Mouse (Mus musculus) heart, postnatal 0 days (tissue): Measurements from ENCODE around the gene Pcdh9. TPM values are rescaled to one million over a fixed set of nuclear protein-coding genes. Genes with fewer than 3 reads are reported as not detected.

ENCODE experiments used
- ATAC-seq: fragments of 200-750 bp; cut with Nextera tagmentation; 2 replicates; pipeline ENCODE4 v1.8.0; 2017; ENCODE audit warnings: low read depth, moderate number of reproducible peaks, moderate library complexity; ENCODE audit not compliant: insufficient read depth
- DNase-seq: peaks from one replicate; pipeline ENCODE4 v3.0.0-alpha.2; 2016; ENCODE audit warnings: low spot score
- H3K27ac ChIP-seq: fragments of 300-500 bp; sonication (generic); 2 replicates; pipeline ENCODE4 v1.5.1; 2014; ENCODE audit warnings: low read depth, mild to moderate bottlenecking
- H3K27me3 ChIP-seq: fragments of 300-500 bp; sonication (generic); 2 replicates; pipeline ENCODE4 v1.6.1; 2014; ENCODE audit warnings: low read length, mixed read lengths; ENCODE audit not compliant: control insufficient read depth, insufficient read depth
- H3K36me3 ChIP-seq: fragments of 300-500 bp; sonication (generic); replicated peaks from 2 replicates; pipeline ENCODE4 v1.6.1; 2014; ENCODE audit warnings: low read length, mixed read lengths; ENCODE audit not compliant: control insufficient read depth, insufficient read depth
- H3K4me1 ChIP-seq: fragments of 300-500 bp; sonication (generic); 2 replicates; pipeline ENCODE4 v1.6.1; 2014; ENCODE audit warnings: antibody characterized with exemption; ENCODE audit not compliant: control insufficient read depth, insufficient read depth
- H3K4me2 ChIP-seq: fragments of 300-500 bp; sonication (generic); 2 replicates; pipeline ENCODE4 v1.6.1; 2014; ENCODE audit warnings: low read depth, mild to moderate bottlenecking, low read length, moderate library complexity
- H3K4me3 ChIP-seq: fragments of 300-500 bp; sonication (generic); 2 replicates; pipeline ENCODE4 v1.5.1; 2014; ENCODE audit warnings: low read depth, low read length
- H3K9ac ChIP-seq: fragments of 300-500 bp; sonication (generic); replicated peaks from 2 replicates; pipeline ENCODE4 v1.6.1; 2014; ENCODE audit warnings: low read depth, low read length, mixed read lengths
- H3K9me3 ChIP-seq: fragments of 300-500 bp; sonication (generic); replicated peaks from 2 replicates; pipeline ENCODE4 v1.6.1; 2016; ENCODE audit warnings: low read length; ENCODE audit not compliant: control insufficient read depth
- CTCF ChIP-seq: IDR thresholded peaks from 2 replicates; pipeline ENCODE4 v1.5.1; 2016; ENCODE audit warnings: antibody characterized with exemption, control low read depth, low read depth
- EP300 ChIP-seq: IDR thresholded peaks from 2 replicates; pipeline ENCODE4 v1.6.1; 2016; ENCODE audit warnings: antibody characterized with exemption, low read depth
- WGBS: fragments of 180-500 bp; shearing (Covaris S2); extraction: QIAGEN DNeasy Blood & Tissue Kit; methylation state at CpG from one replicate; pipeline ENCODE4 v1.1.7; 2014; 5-methylcytosine and 5-hydroxymethylcytosine counted together
- polyA plus RNA-seq: library from polyadenylated mRNA; unstranded; fragments of >200 nt; fragmentation: Nextera tagmentation; extraction: Ambion mirVana; gene quantifications from 2 replicates; pipeline ENCODE4 v1.2.1, GENCODE M21; 2015
- total RNA-seq: library from RNA; depleted of rRNA; stranded (reverse); fragments of >200 nt; gene quantifications from 2 replicates; pipeline ENCODE4 v1.2.3, GENCODE M21; 2014; ENCODE audit warnings: low replicate concordance

The Pcdh9 gene
- total and polyA plus RNA-seq, 2 experiments from 2014 or later, result 0.88 to 2.6 TPM

GRCm38 (mm10) chr14:93070140-93070539 lies 820.3 kb downstream of the Pcdh9 start:
- WGBS, result 37% methylated on average over 4 of the region's 4 CpGs

GRCm38 (mm10) chr14:93067411-93068336 lies 822.8 kb downstream of the Pcdh9 start:
- no peak overlapping the region for H3K9ac ChIP-seq
- no peaks in the 10 kb centered on the region for H3K27me3 ChIP-seq
- H3K36me3 ChIP-seq, result no peaks in the 10 kb centered on the region
- H3K27ac ChIP-seq, result no peak overlapping the region
- WGBS, result 68% methylated on average over 5 of the region's 5 CpGs
- H3K4me2 ChIP-seq, result no peak overlapping the region
- H3K4me1 ChIP-seq, result no peaks in the 10 kb centered on the region
- DNase-seq (no peak), ATAC-seq (no peak)
- H3K4me3 ChIP-seq, result no peak overlapping the region
- TF ChIP-seq CTCF (no peak), EP300 (no peak)
- no peaks in the 10 kb centered on the region for H3K9me3 ChIP-seq

More at GRCm38 (mm10) chr14:93070140-93070539, 820.3 kb downstream of the Pcdh9 start:
- H3K36me3 ChIP-seq, result no peaks in the 10 kb centered on the region
- ATAC-seq, result no peak
- no peak overlapping the region for H3K4me2 ChIP-seq
- no peaks in the 10 kb centered on the region for H3K4me1 ChIP-seq
- no peak overlapping the region for H3K9ac ChIP-seq
- H3K9me3 ChIP-seq, result no peaks in the 10 kb centered on the region
- H3K4me3 ChIP-seq, result no peak overlapping the region
- no peak for DNase-seq
- H3K27me3 ChIP-seq, result no peaks in the 10 kb centered on the region
- no peak for TF ChIP-seq EP300
- TF ChIP-seq CTCF, result no peak
- H3K27ac ChIP-seq, result no peak overlapping the region

GRCm38 (mm10) chr14:93066732-93067410 lies 823.6 kb downstream of the Pcdh9 start:
- ATAC-seq (no peak), DNase-seq (no peak)
- Histone ChIP-seq H3K4me1 (no peaks in the 10 kb centered on the region), H3K36me3 (no peaks in the 10 kb centered on the region), H3K4me2 (no peak overlapping the region), H3K4me3 (no peak overlapping the region), H3K9me3 (no peaks in the 10 kb centered on the region), H3K27me3 (no peaks in the 10 kb centered on the region), H3K9ac (no peak overlapping the region), H3K27ac (no peak overlapping the region)
- no peak for TF ChIP-seq EP300
- TF ChIP-seq CTCF, result no peak
- 67% methylated on average over 8 of the region's 8 CpGs for WGBS

- no peaks in the 10 kb centered on the region for H3K4me1 ChIP-seq
- TF ChIP-seq EP300, result no peak
- TF ChIP-seq CTCF, result no peak
- H3K9me3 ChIP-seq, result no peaks in the 10 kb centered on the region
- 68% methylated on average over 5 of the region's 5 CpGs for WGBS
- H3K27ac ChIP-seq, result no peak overlapping the region
- DNase-seq, result no peak
- ATAC-seq, result no peak
- no peak overlapping the region for H3K4me3 ChIP-seq
- H3K27me3 ChIP-seq, result no peaks in the 10 kb centered on the region
- no peaks in the 10 kb centered on the region for H3K36me3 ChIP-seq
- no peak overlapping the region for H3K9ac ChIP-seq
- no peak overlapping the region for H3K4me2 ChIP-seq
Observed at GRCm38 (mm10) chr14:93061824-93062620, 828.5 kb downstream of the Pcdh9 start.

GRCm38 (mm10) chr14:93058799-93059198 lies 831.7 kb downstream of the Pcdh9 start:
- no peak overlapping the region for H3K27ac ChIP-seq
- H3K9ac ChIP-seq, result no peak overlapping the region
- DNase-seq, result no peak
- no peaks in the 10 kb centered on the region for H3K36me3 ChIP-seq
- TF ChIP-seq CTCF, result no peak
- TF ChIP-seq EP300, result no peak
- ATAC-seq, result no peak
- H3K4me1 ChIP-seq, result no peaks in the 10 kb centered on the region
- H3K4me3 ChIP-seq, result no peak overlapping the region
- no peaks in the 10 kb centered on the region for H3K27me3 ChIP-seq
- 80% methylated on average over 6 of the region's 6 CpGs for WGBS
- no peak overlapping the region for H3K4me2 ChIP-seq
- H3K9me3 ChIP-seq, result no peaks in the 10 kb centered on the region
